Mouse (Mus musculus): Measurements from ENCODE around the gene S100pbp. TPM values are rescaled to one million over a fixed set of nuclear protein-coding genes. Genes with fewer than 3 reads are reported as not detected.

S100pbp gene
- polyA plus RNA-seq, 1 experiment from 2014 or later, result 24.5 TPM

DNA sequence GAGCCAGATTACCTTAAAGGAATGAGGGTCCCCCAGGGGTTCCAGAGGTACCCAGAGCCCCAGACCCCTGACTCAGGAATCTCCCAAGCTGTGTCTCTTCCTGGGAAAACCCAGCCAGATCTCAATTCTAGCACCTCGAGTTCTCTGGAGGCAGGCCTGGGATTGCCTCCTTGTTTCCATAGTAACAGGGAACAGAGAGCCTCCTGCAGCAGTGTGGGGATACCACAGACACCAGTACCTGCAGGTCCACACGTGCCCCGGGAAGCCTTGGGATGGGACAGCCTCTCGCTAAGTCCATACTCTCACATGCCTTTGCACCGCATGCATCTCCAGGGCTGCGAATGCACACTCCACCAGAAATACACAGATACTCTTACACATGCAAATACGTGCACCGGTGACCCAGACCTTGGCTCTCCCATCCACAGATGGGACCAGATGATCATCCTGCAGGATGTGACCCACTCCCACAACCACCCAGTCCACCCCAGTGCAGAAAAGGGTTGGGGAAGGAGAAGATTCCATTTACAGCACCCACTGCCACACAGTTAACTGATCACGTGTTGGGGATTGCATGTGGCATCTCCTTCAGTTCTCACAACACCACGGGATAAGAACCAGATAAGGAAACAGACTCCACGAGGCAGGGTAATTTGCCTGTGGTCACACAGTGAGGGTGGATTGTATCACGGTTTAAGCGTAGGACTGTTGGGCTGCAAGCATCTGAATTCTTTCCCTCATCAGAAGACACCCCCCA is 60.8 kb downstream of the S100pbp start:
- Histone ChIP-seq H3K9ac (replicated peaks; ENCODE audit: low read length) (no peak overlapping the region), H3K4me3 (ENCODE audit: low read depth, low read length) (no peak overlapping the region), H3K27ac (replicated peaks; ENCODE audit: low read depth, low read length) (no peak overlapping the region), H3K27me3 (ENCODE audit: control insufficient read depth, insufficient read depth, low read length) (no peaks in the 10 kb centered on the region; the same call in 1 of the 2 replicates), H3K4me2 (ENCODE audit: low read depth, low read length) (no peak overlapping the region), H3K36me3 (replicated peaks; ENCODE audit: control insufficient read depth, insufficient read depth, low read depth, low read length) (no peaks in the 10 kb centered on the region), H3K4me1 (ENCODE audit: control insufficient read depth, insufficient read depth, low read length) (no peaks in the 10 kb centered on the region; the same call in 1 of the 2 replicates), H3K9me3 (replicated peaks; ENCODE audit: control insufficient read depth, low read length) (no peaks in the 10 kb centered on the region)
- WGBS, result 60% methylated on average over 13 of the region's 13 CpGs
- DNase-seq (ENCODE audit: low spot score) (peak; percentile 29), ATAC-seq (replicated peaks; ENCODE audit: insufficient number of reproducible peaks, low FRiP score, low TSS enrichment, low read depth) (no peak)

DNA sequence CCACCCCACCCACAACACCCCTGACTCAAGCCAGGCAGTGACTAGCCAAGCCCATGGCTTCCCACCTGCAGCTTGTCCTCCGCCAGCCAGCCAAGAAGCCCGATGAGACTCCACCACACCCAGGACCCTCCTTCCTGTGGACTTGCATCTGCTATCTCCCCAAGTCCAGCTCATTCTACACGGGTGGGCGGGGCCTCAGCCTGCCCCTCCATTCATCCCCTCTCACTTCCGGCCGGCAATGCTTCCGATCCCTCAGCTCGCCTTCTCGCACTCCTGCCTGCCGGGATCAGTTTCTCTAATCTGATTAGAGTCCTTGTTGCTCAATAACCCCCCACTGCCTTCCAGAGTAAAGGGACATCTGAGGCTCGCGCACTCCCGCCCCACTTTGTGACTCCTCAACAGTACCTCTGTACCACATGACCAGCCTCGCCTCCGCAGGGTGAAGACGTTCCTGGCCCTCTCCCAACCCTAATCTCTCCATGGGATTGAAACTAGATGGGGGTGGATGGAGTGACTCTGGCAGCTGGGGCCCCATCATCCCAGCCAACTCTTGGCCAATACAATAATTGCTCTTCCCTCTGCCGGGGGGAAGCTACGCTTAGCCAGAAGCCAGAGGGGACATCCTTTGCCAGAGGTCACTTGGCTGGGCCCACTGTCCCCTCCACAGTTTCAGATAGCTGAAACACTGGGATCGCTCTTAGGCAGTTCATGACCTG is 63.6 kb downstream of the S100pbp start:
- no peak overlapping the region for H3K9ac ChIP-seq (replicated peaks; ENCODE audit: low read length)
- no peak overlapping the region for H3K4me3 ChIP-seq (ENCODE audit: low read depth, low read length)
- no peak overlapping the region for H3K27ac ChIP-seq (replicated peaks; ENCODE audit: low read depth, low read length)
- WGBS, result 11% methylated on average over 19 of the region's 19 CpGs
- peaks cover 7% of the 10 kb centered on the region for H3K4me1 ChIP-seq (ENCODE audit: control insufficient read depth, insufficient read depth, low read length)
- H3K27me3 ChIP-seq (ENCODE audit: control insufficient read depth, insufficient read depth, low read length), result peaks cover 14% of the 10 kb centered on the region
- no peaks in the 10 kb centered on the region for H3K9me3 ChIP-seq (replicated peaks; ENCODE audit: control insufficient read depth, low read length)
- no peaks in the 10 kb centered on the region for H3K36me3 ChIP-seq (replicated peaks; ENCODE audit: control insufficient read depth, insufficient read depth, low read depth, low read length)
- H3K4me2 ChIP-seq (ENCODE audit: low read depth, low read length), result 0 out of 2 replicates have a peak overlapping the region, but pooled peaks have one; percentile 29
- no peak for ATAC-seq (replicated peaks; ENCODE audit: insufficient number of reproducible peaks, low FRiP score, low TSS enrichment, low read depth)
- no peak for DNase-seq (ENCODE audit: low spot score)

DNA sequence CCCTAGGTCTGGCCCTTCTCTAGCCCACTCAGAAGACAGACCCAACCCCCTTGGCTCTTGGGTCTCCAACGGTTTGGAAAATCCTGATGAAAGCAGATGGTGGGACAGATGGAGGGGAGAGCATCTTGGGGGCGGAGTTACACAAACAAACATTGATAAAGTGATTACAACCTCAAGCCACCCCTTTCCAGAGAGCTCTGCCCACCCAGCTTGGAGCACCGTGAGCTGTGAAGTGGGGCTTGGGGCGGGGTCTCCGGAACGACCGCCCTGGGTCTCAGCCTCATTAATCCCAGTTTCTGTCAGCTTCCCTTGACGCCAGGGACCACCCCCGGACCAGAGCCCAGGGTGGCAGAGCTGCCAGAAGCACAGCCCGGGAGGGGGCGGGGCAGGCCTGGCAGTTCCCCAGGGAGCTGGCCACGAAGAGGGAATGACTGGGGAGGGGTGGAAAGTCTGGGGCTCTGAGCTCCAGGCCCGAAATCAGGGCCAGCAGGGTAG is 64.8 kb downstream of the S100pbp start:
- no peak overlapping the region for H3K4me3 ChIP-seq (ENCODE audit: low read depth, low read length)
- DNase-seq (ENCODE audit: low spot score), result no peak
- 9% methylated on average over 13 of the region's 13 CpGs for WGBS
- no peaks in the 10 kb centered on the region for H3K36me3 ChIP-seq (replicated peaks; ENCODE audit: control insufficient read depth, insufficient read depth, low read depth, low read length)
- peaks cover 7% of the 10 kb centered on the region for H3K4me1 ChIP-seq (ENCODE audit: control insufficient read depth, insufficient read depth, low read length)
- ATAC-seq (replicated peaks; ENCODE audit: insufficient number of reproducible peaks, low FRiP score, low TSS enrichment, low read depth), result no peak
- H3K27me3 ChIP-seq (ENCODE audit: control insufficient read depth, insufficient read depth, low read length), result peaks cover 20% of the 10 kb centered on the region
- H3K27ac ChIP-seq (replicated peaks; ENCODE audit: low read depth, low read length), result no peak overlapping the region
- no peak overlapping the region for H3K4me2 ChIP-seq (ENCODE audit: low read depth, low read length)
- no peak overlapping the region for H3K9ac ChIP-seq (replicated peaks; ENCODE audit: low read length)
- H3K9me3 ChIP-seq (replicated peaks; ENCODE audit: control insufficient read depth, low read length), result no peaks in the 10 kb centered on the region

DNA sequence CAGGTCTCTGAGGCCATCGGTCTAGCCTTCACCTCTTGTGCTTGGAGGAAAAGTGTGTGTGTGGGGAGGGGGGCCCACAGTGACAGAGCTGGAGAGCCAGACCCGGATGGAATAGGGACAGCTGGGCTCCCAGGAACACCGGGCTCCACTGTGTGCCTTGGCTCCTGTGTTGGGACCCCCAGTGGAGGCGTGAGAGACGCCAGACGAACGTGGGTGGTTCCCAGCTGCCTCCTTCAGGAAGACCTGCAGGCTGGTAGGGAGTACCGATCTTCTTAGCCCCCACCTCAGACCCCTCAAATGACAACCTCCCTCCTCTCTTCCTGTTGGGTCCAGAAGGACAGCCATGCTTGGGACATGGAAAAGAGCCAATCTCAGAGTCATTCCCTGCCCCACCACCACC is 66.8 kb downstream of the S100pbp start:
- no peak for ATAC-seq (replicated peaks; ENCODE audit: insufficient number of reproducible peaks, low FRiP score, low TSS enrichment, low read depth)
- no peak overlapping the region for H3K27ac ChIP-seq (replicated peaks; ENCODE audit: low read depth, low read length)
- no peak for DNase-seq (ENCODE audit: low spot score)
- no peaks in the 10 kb centered on the region for H3K36me3 ChIP-seq (replicated peaks; ENCODE audit: control insufficient read depth, insufficient read depth, low read depth, low read length)
- no peaks in the 10 kb centered on the region for H3K9me3 ChIP-seq (replicated peaks; ENCODE audit: control insufficient read depth, low read length)
- H3K27me3 ChIP-seq (ENCODE audit: control insufficient read depth, insufficient read depth, low read length), result peaks cover 20% of the 10 kb centered on the region
- 34% methylated on average over 8 of the region's 8 CpGs for WGBS
- H3K4me2 ChIP-seq (ENCODE audit: low read depth, low read length), result no peak overlapping the region
- peaks cover 7% of the 10 kb centered on the region for H3K4me1 ChIP-seq (ENCODE audit: control insufficient read depth, insufficient read depth, low read length)
- no peak overlapping the region for H3K4me3 ChIP-seq (ENCODE audit: low read depth, low read length)
- H3K9ac ChIP-seq (replicated peaks; ENCODE audit: low read length), result no peak overlapping the region

DNA sequence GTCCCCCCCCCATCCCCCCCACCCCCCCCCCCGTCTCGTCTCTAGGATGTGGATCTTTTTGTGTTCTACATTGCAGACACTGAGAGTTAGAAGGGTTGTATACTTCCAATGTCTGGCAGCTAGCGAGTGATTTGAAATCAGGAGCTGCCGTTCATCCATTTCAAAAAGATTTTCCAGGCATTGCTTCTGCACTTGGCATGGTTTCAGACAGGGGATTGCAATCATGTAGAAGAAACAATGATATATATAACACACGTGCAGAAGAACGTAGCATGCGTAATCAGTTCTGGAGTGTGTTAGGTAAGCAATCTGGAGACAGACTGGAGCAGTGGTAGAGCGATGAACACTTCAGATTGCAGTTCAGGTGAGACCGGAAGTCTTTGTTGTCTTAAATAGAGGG is 67.4 kb downstream of the S100pbp start:
- 41% methylated on average over 9 of the region's 9 CpGs for WGBS
- ATAC-seq (replicated peaks; ENCODE audit: insufficient number of reproducible peaks, low FRiP score, low TSS enrichment, low read depth) (no peak), DNase-seq (ENCODE audit: low spot score) (no peak)
- H3K4me1 ChIP-seq (ENCODE audit: control insufficient read depth, insufficient read depth, low read length), result peaks cover 7% of the 10 kb centered on the region
- H3K4me2 ChIP-seq (ENCODE audit: low read depth, low read length), result no peak overlapping the region
- H3K4me3 ChIP-seq (ENCODE audit: low read depth, low read length), result no peak overlapping the region
- H3K36me3 ChIP-seq (replicated peaks; ENCODE audit: control insufficient read depth, insufficient read depth, low read depth, low read length), result no peaks in the 10 kb centered on the region
- H3K27ac ChIP-seq (replicated peaks; ENCODE audit: low read depth, low read length), result no peak overlapping the region
- H3K9me3 ChIP-seq (replicated peaks; ENCODE audit: control insufficient read depth, low read length), result no peaks in the 10 kb centered on the region
- peaks cover 20% of the 10 kb centered on the region for H3K27me3 ChIP-seq (ENCODE audit: control insufficient read depth, insufficient read depth, low read length)
- H3K9ac ChIP-seq (replicated peaks; ENCODE audit: low read length), result no peak overlapping the region

DNA sequence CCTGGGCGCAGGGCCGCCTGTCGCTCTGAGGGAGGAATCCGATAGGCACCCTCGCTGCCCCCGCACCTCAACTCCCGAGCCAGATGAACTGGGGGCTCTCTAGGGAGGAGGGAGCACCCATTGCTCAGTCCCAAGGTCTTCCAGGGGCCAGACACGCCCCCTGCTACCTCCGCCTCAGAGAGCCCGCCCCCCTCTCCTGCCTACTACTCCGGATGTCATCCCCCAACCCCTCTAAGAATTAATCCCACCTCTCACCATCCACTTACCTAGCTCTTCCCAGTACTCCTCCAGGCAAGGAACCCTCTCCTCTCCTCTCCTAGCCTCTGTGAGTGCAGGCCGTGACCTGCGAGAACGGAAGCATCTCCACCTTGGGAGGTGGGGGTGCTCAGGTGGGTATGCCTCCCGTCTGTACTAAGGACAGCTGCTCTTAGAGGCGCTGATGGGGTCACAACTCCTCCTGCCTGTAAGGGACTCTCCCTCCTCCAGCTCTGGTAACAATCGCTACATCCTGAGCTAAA is 67.9 kb downstream of the S100pbp start, which contains the start of gene Hpca:
Gene Hpca (minus strand): TSS at position 468 of the 518 bp plus-strand sequence.
- WGBS, result 3% methylated on average over 17 of the region's 17 CpGs
- no peak within 1 kb of the TSS; the same call in 1 of the 2 replicates for H3K9ac ChIP-seq (replicated peaks; ENCODE audit: low read length)
- peaks cover 7% of the 10 kb centered on the region for H3K4me1 ChIP-seq (ENCODE audit: control insufficient read depth, insufficient read depth, low read length)
- no peak for ATAC-seq (replicated peaks; ENCODE audit: insufficient number of reproducible peaks, low FRiP score, low TSS enrichment, low read depth)
- no peaks in the 10 kb centered on the region for H3K9me3 ChIP-seq (replicated peaks; ENCODE audit: control insufficient read depth, low read length)
- DNase-seq (ENCODE audit: low spot score), result no peak
- H3K4me2 ChIP-seq (ENCODE audit: low read depth, low read length), result peak within 1 kb of the TSS; percentile 82
- peak within 1 kb of the TSS; percentile 36 for H3K4me3 ChIP-seq (ENCODE audit: low read depth, low read length)
- H3K27ac ChIP-seq (replicated peaks; ENCODE audit: low read depth, low read length), result no peak within 1 kb of the TSS
- H3K36me3 ChIP-seq (replicated peaks; ENCODE audit: control insufficient read depth, insufficient read depth, low read depth, low read length), result no peaks in the 10 kb centered on the region
- peaks cover 20% of the 10 kb centered on the region for H3K27me3 ChIP-seq (ENCODE audit: control insufficient read depth, insufficient read depth, low read length)

DNA sequence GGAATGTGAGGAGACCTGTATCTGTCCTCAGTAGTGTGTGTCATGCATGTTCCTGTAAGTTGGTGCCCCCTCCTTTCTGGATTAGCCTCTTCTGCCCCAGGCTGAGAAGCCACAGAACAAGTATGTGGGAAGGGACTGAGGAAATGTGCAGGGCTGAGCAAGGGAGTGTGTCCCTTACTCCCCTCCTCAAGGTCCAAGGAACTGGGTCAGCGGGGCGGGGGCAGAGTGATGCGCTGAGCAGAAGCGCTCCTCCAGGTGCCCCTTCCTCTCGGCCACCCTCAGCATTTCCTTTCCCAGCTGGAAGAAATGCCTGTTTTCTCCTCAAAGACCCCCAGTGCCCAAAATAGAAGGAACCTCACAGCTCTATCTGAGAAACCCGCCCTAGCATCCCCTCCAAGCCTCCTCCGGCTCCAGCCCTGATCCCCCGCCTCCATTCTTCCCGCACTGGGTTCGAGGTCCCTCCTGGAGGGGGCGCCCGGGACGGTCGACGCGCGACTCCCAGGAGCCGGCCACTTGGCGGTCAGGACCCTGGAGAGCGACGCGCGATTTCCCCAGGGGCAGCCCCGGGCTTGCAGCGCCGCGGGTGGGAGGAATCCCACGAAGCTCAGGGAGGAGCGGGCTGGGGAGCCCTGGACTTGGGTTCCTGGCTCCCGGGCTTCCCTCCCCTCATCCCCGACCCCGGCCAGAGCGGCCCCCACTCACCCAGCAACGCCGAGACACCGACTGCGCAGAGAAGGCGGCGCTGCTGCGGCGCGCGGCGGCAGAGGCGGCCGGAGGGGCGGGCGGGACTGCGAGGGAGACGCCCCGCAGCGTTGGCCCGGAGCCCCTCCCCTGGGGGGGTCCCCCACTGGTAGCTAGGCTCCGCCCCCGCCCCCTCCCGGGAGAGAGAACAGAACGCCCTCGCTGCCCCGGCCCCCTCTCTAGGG is 68.7 kb downstream of the S100pbp start:
- H3K9ac ChIP-seq (replicated peaks; ENCODE audit: low read length), result no peak overlapping the region; the same call in 1 of the 2 replicates
- peaks cover 7% of the 10 kb centered on the region for H3K4me1 ChIP-seq (ENCODE audit: control insufficient read depth, insufficient read depth, low read length)
- H3K27ac ChIP-seq (replicated peaks; ENCODE audit: low read depth, low read length), result no peak overlapping the region
- peak overlapping the region; percentile 82 for H3K4me2 ChIP-seq (ENCODE audit: low read depth, low read length)
- peak overlapping the region; percentile 36 for H3K4me3 ChIP-seq (ENCODE audit: low read depth, low read length)
- peaks cover 20% of the 10 kb centered on the region for H3K27me3 ChIP-seq (ENCODE audit: control insufficient read depth, insufficient read depth, low read length)
- DNase-seq (ENCODE audit: low spot score) (peak; percentile 82), ATAC-seq (replicated peaks; ENCODE audit: insufficient number of reproducible peaks, low FRiP score, low TSS enrichment, low read depth) (peak; percentile 49; the same call in 1 of the 2 replicates)
- no peaks in the 10 kb centered on the region for H3K36me3 ChIP-seq (replicated peaks; ENCODE audit: control insufficient read depth, insufficient read depth, low read depth, low read length)
- WGBS, result 2% methylated on average over 46 of the region's 59 CpGs
- no peaks in the 10 kb centered on the region for H3K9me3 ChIP-seq (replicated peaks; ENCODE audit: control insufficient read depth, low read length)

All from embryonic facial prominence, embryonic 11.5 days (tissue).